Mouse (Mus musculus) ES-E14 (cell line): Measurements from ENCODE around the gene Hemgn.

ENCODE experiments used
- CHD2 ChIP-seq: IDR thresholded peaks from 2 replicates; pipeline ENCODE4 v1.6.1; 2014; ENCODE audit warnings: mild to moderate bottlenecking, low read depth, low read length, inconsistent platforms
- ZC3H11A ChIP-seq: IDR thresholded peaks from 2 replicates; pipeline ENCODE4 v1.6.1; 2012; ENCODE audit warnings: low read depth, mild to moderate bottlenecking, inconsistent platforms, low read length, borderline replicate concordance

- TF ChIP-seq CHD2 (no peak), ZC3H11A (no peak)
Observed at GRCm38 (mm10) chr4:46353045-46353444, 60.3 kb downstream of the Hemgn start.
